Mouse (Mus musculus) naive thymus-derived CD4-positive, alpha-beta T cell, adult 2 months (primary cell): ENCODE measurements at regions not wholly inside any gene's neighbourhood (a gene's known extent, or its start where the extent isn't known, plus 50 kb on each side); places are given as distances from the start of the nearest gene placed in this dataset.

Experiments
- DNase-seq: peaks from one replicate; pipeline ENCODE4 v3.0.0-alpha.2; 2011; ENCODE audit warnings: low read depth

DNA sequence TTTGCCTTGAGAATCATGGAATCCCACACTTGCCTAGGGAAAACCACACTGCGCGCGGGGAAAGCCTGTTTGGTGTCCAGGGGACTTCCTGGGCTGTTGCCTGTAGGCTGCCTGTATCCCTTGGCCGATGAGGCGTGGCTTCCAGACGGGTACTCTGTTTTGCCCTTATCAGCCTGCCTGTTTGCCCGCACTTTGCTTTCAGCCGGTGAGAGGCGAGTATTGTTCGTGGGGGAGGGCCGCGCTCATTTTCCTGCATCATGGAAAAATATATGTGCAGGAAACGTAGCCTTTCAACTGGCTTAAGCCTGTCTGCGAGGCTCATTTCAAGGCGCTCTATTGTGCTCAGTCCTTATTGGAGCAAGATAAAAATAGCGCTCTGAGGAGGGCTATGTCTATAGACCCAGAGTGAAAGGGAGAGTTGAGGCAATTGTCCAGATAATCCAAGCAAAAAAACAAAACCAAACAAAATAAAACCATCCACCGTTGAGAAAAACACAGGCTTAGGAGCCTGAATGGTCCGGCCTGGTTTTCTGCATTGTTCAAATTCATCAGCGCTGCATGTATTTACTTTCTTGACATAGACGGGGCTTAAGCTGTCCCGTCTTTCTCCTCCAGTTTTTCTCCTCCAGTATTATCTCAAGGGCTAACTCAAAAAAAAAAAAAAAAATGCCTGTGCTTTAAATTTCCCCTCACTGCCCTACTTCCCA, 67.9 kb downstream of the Klf5 start:
- no peak for DNase-seq

DNA sequence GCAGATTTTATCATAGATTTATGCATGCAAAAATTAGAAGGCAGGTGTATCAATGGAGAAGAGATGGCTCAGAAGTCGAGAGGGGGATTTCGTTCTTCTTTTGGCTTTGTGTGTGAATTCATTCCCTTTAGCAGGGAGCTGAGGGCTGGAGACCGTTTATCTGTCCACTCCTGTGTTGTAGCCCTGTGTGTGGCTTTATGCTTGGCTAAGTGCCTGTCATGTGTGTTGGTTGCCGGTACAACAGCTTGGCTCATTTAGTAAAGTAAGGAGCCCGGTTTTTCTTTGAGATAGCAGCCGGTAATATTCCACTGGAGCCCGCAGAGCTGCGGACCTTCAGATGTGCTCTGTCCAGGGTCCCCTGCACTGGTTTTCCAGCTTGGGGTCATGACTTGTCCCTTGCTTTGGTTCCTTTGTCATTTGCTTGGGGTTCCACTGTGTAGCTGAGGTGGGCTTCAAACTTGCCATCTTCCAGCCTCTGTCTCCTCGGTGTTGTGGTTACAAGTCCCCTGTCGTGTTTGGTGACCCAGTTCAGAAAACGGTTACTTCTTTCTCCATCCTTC, 68.6 kb downstream of the Klf5 start:
- DNase-seq, result no peak

DNA sequence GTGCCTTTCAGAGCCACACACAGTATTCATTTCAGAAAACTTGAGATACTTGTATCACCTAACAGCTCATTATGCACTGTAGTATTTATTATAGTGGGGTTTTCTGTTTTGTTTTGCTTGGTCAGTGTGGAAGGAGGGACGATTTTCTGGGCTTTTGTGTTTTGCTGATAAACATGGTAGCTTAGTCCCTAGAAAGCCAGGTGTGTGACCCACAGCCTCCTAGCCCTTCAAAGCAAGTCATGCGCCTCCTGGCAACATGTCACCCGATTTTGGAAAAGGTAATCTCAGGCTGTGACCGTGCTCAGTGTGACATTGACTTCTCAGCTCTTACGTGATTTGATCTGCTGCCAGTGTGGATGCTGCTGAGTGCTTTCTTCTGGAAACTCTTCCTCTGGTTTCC, 70.9 kb downstream of the Klf5 start:
- no peak for DNase-seq

DNA sequence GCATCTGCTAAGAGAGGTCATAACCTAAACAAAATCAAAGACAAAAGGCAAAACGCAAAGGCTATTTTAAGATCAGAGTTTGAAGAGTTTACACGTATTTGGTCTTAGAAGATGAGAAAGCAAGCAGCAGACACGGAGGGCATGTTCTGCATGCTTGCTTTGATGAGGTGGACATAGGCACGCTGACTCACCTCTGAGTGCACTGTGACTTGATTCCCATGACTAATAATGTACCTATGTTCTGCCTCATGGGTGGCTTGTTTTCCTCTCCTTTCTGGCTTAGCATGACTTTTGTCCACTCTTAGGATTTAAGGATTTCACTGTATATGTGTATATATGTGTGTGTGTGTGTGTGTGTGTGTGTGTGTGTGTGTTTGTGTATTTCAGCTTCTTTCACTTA, 75.2 kb downstream of the Klf5 start:
- no peak for DNase-seq

DNA sequence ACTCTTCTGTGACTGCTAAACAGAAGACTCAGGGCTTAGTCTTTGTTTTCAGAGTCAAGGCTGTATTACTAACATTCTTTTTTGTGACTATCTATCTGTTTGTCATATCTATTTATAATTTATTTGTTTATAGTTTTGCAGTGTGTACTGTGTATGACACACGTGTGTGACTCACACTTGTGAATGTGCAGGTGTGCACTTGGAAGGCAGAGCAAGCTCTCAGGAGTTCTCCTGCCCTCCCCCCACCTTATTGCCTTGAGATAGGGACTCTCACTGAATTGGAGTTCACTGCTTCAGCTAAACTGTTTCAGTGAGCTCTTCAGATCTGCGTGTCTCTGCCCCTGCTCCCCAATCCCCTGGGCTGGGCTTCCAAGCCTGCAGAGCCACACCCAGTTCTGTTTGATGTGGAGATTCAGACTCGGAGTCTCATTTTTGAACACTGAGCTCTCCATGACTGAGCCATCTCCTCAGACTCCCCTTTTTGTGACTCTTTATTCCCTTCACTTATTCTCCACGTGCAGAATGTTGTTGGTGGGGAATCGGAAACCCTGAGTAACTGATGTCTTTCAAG, 76.6 kb downstream of the Klf5 start:
- no peak for DNase-seq

DNA sequence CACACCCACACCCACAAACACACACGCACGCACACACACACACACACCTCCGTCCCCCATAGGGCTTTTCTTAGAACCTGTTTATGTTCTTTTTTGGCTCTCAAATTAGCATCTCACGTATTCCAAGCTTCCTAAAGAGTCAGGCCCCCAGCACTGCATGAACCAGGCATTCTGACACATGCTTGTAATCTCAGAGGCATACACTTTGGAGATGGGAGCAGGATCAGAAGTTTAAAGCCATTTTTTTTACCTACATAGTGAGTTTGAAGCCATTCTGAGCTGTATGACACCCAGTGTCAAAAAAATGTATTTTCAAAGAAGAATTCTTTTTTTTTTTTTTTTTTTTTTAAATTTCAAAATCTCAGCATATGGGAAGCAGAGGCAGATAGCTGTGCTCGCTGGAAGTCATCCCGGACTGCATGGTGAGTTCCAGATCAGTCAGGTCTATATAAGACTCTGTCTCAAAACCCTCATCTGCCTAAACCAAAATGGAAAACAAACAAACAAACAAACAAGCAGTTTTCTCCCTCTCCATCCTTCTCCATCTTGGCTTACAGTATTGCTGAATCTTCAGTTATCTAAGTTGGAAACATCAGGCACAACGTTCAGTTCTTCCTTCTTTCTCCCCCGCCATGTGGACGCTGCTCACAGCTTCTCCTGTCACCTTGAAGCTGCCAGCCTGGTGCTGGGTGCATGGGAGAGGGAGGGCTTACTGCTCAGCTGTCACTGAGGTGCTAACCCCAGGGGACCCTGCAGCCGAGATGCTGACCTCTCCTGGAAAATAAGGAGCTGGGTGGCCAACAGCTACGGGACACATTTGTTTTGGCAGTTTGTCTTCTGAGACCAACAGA, 78.4 kb downstream of the Klf5 start:
- DNase-seq, result no peak

DNA sequence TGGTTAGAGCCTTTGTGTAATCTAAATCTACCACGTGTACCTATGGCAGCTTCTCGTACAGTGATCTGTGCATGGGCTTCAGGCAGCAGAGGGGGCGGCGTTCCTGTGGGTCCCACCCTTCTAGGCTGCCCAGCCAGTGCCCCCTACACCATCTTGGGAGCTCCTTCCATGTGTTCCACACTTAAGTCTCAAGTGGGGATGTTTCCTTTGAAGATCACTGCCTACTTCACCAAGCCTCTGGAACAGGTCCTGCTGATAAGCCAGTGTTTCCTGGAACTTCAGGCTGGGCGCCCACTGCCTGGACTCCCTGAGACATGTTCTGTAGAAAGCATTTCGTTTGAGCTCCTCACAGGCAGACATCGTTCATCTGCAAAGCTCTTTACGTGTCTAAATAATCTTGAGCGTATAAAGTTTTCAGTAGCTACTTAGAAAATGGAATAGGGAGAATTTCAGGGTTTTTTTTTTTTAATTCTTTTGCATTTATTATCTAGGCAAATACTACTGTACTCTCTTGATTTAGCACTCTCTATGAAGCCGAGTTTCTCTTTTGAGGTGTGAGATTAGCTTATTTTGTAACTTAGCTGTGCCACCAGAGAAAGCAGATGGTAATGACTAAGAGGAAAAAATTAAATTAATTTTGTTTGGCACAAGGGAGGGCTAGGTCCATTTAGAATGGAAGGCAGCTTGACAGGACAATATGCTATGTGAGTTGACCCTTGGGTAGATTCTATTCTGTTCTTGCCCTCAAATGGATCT, 82.9 kb downstream of the Klf5 start:
- no peak for DNase-seq

DNA sequence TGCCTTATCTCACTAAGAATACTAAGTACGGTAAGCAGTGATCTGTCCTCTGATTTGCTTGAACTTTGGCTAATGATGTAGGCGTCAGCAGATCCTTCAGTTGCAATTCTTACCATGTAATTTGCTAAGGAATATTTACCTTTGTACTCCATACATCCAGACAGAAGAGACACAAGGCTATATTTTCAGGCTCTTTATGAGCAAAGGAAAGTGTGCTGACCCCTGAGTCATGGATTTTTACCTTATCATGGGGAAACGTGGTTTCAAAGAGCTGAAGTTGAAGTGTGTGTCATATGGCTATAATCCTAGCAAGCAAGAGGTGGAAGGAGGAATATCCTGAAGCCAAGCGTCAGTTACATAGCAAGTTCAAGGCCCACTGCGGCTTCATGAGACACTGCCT, 83.6 kb downstream of the Klf5 start:
- no peak for DNase-seq

DNA sequence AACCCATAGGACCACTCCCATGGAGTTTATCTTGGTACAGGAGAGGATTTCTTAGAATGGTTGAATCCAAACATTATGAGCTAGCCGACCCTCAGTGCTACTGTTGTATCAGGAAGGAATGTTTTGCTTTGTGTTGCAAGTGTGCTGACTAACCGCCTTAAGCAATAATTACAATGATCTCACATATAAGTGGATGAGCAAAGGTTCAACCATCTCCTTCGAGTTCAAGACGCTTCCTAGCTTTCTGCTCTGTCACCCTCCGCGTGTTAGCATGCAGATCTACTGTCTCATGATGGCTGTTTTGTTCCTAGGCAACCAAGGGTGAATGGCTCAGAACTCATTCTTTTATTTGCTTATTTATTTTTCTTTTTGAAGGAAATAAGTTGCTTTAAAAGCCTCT, 84.7 kb downstream of the Klf5 start:
- no peak for DNase-seq

DNA sequence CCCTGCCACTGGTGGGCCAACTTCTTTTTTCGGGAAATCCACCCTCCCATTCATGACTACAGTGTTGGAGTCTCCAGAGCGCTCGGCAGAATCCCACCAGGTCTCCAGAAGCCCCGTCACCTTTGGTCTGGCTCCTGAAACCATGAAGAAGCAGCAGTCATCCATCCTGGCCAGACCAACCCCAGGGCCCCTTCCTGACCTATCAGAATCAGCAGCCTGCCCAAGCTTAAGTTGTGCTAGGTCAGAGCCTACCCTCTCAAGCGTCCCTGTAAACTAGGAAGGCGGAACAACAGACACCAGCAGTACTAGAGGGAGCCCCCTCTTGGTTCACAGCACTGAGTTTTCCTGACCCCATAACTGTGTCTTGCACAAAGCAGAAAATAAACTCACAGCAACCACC, 89.1 kb downstream of the Klf5 start:
- no peak for DNase-seq

DNA sequence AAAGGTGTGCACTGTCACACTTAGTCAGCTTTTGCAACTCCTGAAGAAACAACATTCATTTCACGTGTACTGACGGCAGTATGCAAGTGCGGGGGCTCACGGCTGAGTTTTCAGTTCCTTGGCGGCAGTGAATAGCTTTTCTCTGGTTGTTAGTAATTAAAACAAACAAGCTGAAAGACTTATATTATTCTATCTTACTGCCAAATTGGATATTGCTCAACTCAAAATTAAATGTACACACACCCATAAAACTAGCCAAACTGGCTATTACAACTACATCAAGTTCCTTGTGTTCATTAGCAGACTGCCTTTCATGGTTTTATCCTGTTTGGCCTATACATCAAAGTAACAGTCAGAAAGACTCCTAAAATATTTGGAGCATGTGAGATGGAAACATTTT, 90.8 kb downstream of the Klf5 start:
- no peak for DNase-seq

DNA sequence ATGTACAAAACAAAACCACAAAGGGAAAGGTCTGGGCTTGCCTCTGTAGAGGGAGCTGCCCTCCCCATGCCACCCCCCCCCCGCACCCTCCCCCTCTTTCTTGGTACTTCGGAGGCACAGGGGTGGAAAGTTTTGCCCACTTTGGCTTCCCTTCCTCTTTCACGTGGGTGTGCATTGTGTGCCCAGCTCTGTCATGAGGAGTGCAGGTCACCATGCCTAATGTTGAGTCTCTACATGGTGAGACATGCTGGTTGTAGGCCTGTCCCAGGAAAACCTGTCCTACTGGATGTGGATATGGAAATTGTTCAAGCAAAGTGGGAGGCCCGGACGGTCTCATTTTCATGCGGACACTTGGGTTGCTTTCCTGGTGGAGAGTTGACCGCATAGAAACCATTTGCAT, 93.2 kb downstream of the Klf5 start:
- no peak for DNase-seq

DNA sequence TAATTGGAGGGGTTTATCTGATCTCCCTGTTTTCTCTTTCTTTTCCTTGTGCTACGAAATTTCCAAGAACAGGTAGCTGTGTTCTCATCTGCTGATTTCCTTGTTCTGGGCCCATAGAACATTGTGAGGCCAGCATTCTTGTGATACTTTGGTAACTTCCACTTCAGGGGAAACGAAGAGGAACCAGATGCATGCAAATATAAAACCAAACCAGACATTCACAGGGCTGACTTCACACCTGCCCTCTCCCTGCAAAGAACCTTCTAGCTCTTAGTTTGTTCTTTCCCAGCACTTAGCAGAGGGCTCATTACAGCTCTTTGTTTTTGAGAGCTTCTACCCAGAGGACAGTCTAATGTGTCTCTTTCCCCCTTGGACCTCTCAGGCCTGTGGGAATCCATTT, 94.3 kb downstream of the Klf5 start:
- DNase-seq, result no peak

DNA sequence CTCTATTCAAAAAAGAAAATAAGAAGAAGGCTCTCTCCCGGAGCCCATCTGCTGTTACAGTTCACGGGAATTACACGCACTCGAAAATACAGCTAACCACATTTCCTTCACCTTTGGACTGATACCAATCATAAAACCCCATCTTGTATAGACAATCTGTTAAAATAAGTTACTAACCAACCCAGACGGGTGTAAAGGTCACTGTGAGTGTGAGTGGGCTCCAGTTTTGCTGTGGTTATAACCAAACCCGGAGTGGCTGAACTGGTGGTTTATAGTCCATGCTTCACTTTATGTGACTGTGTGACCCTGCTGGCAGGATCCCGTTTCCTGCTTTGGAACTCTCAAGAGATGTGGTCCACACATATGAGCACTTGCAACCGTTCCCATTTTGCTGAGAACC, 95.1 kb downstream of the Klf5 start:
- no peak for DNase-seq

DNA sequence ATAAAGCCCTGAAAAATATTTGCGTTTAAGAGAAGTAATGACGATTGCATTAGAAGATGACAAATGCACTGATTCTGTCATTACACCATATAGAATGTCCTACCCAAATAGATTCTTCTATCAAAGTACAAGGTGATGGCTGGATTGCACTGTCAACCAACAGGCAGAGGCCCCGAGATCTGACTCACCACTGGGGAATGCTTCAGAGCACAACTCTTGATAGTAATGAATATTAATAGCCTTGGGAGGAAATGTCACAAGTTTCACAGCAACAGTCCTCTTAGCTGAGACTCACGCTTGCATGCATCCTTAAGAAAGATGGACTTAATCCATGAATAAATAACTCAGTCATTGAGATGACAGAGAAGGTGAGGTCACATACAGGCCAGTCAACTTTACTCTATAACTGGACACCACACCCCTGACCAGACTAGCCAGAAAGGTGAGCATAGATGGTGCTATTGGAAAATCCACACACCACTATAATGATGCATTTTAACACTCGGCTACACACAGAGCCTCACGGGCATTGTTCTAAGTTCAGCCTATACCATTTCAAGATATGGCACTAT, 104.8 kb downstream of the Klf5 start:
- no peak for DNase-seq

DNA sequence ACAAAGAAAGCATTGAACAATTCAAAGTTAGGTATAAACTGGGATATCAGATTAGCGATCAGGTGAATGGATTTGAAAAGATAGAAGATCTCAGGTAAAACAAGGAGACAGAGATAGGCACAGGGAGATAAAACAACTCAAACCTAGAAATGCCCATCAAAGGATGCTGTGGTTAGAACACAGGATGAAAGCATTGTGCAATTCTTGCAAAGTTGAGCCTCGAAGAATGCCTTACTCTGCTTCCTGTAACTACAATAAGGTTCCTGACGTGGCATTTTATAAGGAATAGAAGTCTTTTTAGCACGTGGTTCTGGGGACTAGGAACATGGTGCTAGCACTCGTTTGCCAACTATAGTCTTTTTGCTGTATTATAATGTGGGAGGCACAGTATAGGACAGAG, 106.7 kb downstream of the Klf5 start:
- peak; percentile 6 for DNase-seq

DNA sequence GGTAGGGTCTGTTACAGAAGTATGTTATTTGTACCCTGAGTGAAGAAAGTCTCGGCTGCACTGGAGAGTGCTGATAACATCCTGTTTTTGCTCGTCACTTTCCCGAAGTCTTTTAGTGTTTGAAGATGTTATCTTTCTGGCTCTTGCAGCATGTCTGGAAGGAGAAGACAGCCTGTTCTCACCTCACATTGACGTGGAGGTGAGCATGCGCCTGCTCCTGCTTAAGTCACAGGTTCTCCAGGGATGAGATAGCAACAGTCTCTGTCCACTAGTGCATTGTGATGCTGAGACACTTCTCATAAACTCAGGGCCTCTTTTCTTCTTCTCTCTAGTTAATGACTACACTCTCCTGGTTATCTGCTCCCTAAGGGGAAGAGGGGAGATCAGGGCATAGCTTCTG, 113.3 kb downstream of the Klf5 start:
- no peak for DNase-seq

DNA sequence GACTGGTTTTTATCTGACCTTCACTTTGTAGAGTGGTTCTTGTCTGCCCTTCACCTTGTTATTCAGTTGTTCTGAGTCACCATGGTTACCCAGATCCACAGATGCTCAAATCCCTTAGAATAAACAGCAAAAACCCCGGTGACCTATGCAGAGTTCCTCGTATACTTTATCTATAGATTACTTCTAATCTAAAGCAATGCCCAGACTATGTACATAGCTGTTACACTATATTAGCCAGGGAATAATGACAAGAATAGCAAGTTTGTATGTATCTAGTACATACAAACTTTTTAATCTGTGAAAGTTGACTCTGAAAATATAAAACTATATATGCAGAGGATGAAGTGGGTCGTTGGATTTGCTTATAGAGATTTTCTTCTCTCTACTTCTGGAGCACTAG, 117.7 kb downstream of the Klf5 start:
- no peak for DNase-seq

DNA sequence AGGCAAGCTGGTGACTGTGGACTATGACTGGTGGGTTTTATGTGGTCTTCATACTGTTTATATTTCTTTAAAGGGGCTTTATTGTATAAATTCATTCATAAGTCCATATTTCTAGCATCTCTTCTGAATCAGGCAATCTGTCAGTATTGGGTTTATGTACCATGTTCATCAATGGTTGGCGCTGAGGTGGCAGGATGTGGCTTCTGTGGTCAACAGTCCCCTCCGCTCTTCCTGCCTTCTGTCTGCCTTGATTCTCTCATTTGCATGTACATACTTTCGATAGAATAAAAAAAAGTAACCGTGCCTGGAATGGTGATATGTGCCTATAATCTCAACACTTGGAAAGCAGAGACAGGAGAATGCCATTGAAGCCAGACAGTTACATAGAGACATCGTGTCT, 120.5 kb downstream of the Klf5 start:
- DNase-seq, result peak; percentile 57

DNA sequence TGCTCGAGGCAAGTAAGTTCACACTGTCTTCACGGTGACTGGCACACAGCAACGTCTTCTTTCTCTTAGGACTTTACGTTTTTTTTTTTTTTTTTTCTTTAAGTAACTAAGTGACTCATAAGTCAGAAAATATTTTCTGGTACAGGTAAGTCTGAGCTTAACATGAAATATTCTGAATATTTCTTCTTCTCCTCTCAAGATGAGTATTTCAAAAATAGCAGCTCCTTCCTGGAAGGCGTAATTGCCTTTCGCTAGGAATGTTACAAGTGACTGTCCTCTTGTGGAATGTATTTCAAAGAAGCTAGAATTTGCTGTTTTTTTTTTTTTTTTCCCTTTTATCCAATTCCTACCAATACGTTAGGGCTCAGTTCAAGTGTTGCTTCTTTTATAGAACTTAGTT, 124.8 kb downstream of the Klf5 start:
- no peak for DNase-seq

DNA sequence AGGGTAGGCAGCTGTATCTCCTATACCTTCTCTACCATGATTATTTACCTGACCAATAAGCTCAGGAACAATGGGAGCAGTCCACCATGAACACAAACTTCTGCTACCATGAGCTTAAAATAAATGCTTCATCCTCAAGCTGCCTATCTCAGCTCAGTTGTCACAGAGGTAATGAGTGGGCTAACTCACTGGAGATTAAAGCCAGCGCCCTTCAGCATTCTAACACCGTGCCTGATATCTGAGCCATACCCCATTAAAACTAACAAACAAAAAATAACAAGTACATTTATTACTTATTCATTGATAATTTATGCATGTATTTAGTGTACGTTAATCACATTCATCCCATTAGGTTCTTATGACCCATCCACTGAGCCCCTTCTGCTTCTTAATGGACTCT, 128.6 kb downstream of the Klf5 start:
- no peak for DNase-seq

DNA sequence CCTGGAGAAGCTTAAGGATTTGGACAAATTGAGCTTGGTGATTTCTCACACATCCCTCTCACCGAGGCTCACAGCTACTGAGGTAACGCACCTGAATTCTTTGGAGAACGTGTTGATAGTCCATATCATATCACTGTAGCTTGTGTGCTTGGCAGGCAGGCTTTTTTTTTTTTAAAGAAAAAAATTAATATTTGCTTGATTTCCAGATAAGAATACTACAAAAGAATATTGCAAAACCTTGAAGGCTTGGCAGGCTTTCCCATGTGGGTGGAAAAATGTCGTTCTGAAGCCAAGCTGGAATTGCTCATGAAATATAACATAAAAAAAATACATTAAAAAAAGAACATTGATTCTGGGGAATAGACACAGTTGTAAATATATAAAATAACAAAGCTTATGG, 131.8 kb downstream of the Klf5 start:
- DNase-seq, result no peak
